Mouse (Mus musculus): Measurements from ENCODE around the gene Sobp. TPM values are rescaled to one million over a fixed set of nuclear protein-coding genes. Genes with fewer than 3 reads are reported as not detected.

The Sobp gene
- polyA plus RNA-seq, 1 experiment from 2014 or later = 1.1 TPM

GRCm38 (mm10) chr10:43021017-43021416 lies 153.3 kb downstream of the Sobp start:
- no peak; the same call in 1 of the 2 replicates for ATAC-seq
- Histone ChIP-seq H3K27me3 (replicated peaks) (peaks cover 47% of the 10 kb centered on the region), H3K27ac (no peak overlapping the region), H3K4me3 (replicated peaks) (peak overlapping the region; percentile 57), H3K9ac (peak overlapping the region; percentile 46), H3K36me3 (no peaks in the 10 kb centered on the region), H3K4me2 (replicated peaks) (peak overlapping the region; percentile 99), H3K9me3 (no peaks in the 10 kb centered on the region), H3K4me1 (replicated peaks) (peaks cover 14% of the 10 kb centered on the region)
- WGBS = 6% methylated on average over 35 of the region's 35 CpGs

DNA sequence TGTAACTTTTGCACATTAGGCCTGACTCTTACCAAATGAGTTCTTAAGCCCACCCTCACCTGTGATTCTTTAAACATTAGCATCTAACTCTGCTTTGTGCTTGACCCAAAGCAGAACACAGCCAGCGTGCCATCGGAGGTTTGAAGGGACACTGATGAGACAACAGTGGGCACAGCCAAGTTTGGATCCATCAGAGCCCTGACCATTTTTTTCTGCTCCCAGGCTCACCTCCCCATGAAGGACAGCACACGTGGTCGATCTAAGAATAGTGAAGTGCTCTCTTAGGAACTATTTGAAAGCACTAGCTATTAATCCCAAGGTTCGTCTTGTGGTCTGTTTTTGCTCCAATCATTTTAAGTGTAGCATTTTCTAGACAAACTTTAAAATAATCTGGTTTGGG lies 159.5 kb downstream of the Sobp start:
- Histone ChIP-seq H3K27ac (no peak overlapping the region), H3K27me3 (replicated peaks) (peaks cover 11% of the 10 kb centered on the region; the same call in 1 of the 2 replicates), H3K4me1 (replicated peaks) (no peaks in the 10 kb centered on the region), H3K4me3 (replicated peaks) (no peak overlapping the region), H3K4me2 (replicated peaks) (no peak overlapping the region), H3K9me3 (no peaks in the 10 kb centered on the region), H3K9ac (no peak overlapping the region), H3K36me3 (no peaks in the 10 kb centered on the region)
- 87% methylated on average over 5 of the region's 5 CpGs for WGBS
- ATAC-seq = no peak

GRCm38 (mm10) chr10:43014358-43014757 lies 160.0 kb downstream of the Sobp start:
- Histone ChIP-seq H3K4me2 (replicated peaks) (no peak overlapping the region), H3K9me3 (no peaks in the 10 kb centered on the region), H3K27ac (no peak overlapping the region), H3K9ac (no peak overlapping the region), H3K4me1 (replicated peaks) (no peaks in the 10 kb centered on the region), H3K4me3 (replicated peaks) (no peak overlapping the region), H3K36me3 (no peaks in the 10 kb centered on the region), H3K27me3 (replicated peaks) (peaks cover 6% of the 10 kb centered on the region; the same call in 1 of the 2 replicates)
- 81% methylated on average over 4 of the region's 4 CpGs for WGBS
- no peak for ATAC-seq

GRCm38 (mm10) chr10:43008116-43008515 lies 166.2 kb downstream of the Sobp start:
- no peak overlapping the region for H3K4me3 ChIP-seq (replicated peaks)
- H3K36me3 ChIP-seq = no peaks in the 10 kb centered on the region
- H3K9ac ChIP-seq = no peak overlapping the region
- ATAC-seq = no peak
- no peaks in the 10 kb centered on the region for H3K9me3 ChIP-seq
- no peaks in the 10 kb centered on the region for H3K27me3 ChIP-seq (replicated peaks)
- no peak overlapping the region for H3K27ac ChIP-seq
- WGBS = 71% methylated on average over 11 of the region's 11 CpGs
- H3K4me1 ChIP-seq (replicated peaks) = no peaks in the 10 kb centered on the region
- H3K4me2 ChIP-seq (replicated peaks) = no peak overlapping the region

- H3K4me2 ChIP-seq (replicated peaks) = no peak overlapping the region
- H3K9me3 ChIP-seq = no peaks in the 10 kb centered on the region
- H3K4me3 ChIP-seq (replicated peaks) = no peak overlapping the region
- H3K9ac ChIP-seq = no peak overlapping the region
- H3K4me1 ChIP-seq (replicated peaks) = 0 out of 2 replicates have a peak, but pooled peaks cover 4% of the 10 kb centered on the region
- no peak overlapping the region for H3K27ac ChIP-seq
- ATAC-seq = no peak
- WGBS = 83% methylated on average over 4 of the region's 4 CpGs
- no peaks in the 10 kb centered on the region for H3K36me3 ChIP-seq
- H3K27me3 ChIP-seq (replicated peaks) = no peaks in the 10 kb centered on the region
Measured at GRCm38 (mm10) chr10:43006534-43006933, 167.8 kb downstream of the Sobp start.

GRCm38 (mm10) chr10:43005677-43006076 lies 168.7 kb downstream of the Sobp start:
- Histone ChIP-seq H3K36me3 (no peaks in the 10 kb centered on the region), H3K9me3 (no peaks in the 10 kb centered on the region), H3K4me2 (replicated peaks) (no peak overlapping the region), H3K27me3 (replicated peaks) (no peaks in the 10 kb centered on the region), H3K4me3 (replicated peaks) (no peak overlapping the region), H3K9ac (no peak overlapping the region), H3K27ac (no peak overlapping the region), H3K4me1 (replicated peaks) (0 out of 2 replicates have a peak, but pooled peaks cover 4% of the 10 kb centered on the region)
- ATAC-seq = no peak
- WGBS = 82% methylated on average over 7 of the region's 7 CpGs

GRCm38 (mm10) chr10:43005031-43005430 lies 169.3 kb downstream of the Sobp start:
- Histone ChIP-seq H3K4me1 (replicated peaks) (0 out of 2 replicates have a peak, but pooled peaks cover 4% of the 10 kb centered on the region), H3K9ac (no peak overlapping the region), H3K36me3 (no peaks in the 10 kb centered on the region), H3K4me2 (replicated peaks) (no peak overlapping the region), H3K4me3 (replicated peaks) (no peak overlapping the region), H3K27ac (no peak overlapping the region), H3K27me3 (replicated peaks) (no peaks in the 10 kb centered on the region), H3K9me3 (no peaks in the 10 kb centered on the region)
- no peak for ATAC-seq
- WGBS = 86% methylated on average over 4 of the region's 4 CpGs

DNA sequence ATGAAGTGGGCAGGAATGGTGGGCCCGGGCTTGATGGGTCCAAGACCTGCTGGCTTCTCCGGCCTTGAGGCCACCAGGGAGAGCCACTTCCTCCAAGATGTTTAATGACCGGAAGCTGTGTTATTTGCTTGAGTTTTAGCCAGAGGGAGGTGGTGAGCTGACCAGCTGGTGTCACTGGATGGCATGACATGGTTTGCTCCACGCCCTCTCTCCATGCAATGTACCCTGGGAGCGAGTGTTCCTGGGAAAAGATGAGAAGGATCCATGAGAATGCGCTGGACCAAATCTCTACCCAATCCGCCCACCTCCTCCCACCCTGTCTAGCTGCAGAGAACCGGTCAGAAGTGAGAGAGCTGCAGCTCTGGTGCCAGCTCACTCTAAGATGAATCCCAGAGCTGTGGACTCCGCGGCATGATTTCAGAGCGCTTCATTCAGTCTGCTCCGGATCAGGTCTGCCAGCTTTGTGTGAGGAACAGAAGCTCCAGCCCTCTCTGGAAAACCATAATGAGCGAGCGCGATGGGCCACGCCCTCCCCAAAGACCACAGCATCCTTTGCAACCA lies 170.1 kb downstream of the Sobp start:
- ATAC-seq = no peak
- no peak overlapping the region for H3K27ac ChIP-seq
- 88% methylated on average over 16 of the region's 16 CpGs for WGBS

DNA sequence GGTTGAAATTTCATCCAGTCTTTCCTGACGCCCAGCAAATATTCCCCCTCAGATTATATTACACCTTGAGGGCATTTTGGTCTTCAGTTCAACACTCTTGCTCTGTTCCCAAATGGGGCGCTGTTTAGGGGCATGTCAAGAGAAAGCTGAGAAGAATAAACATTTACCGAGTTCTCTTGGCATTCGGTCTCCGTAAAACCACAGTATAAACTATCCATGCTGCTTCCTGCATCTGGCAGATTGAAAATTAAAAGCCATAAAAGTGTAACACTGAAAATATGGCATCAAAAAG lies 170.9 kb downstream of the Sobp start:
- Histone ChIP-seq H3K4me2 (replicated peaks) (peak overlapping the region; percentile 83), H3K4me3 (replicated peaks) (no peak overlapping the region), H3K9me3 (no peaks in the 10 kb centered on the region), H3K4me1 (replicated peaks) (0 out of 2 replicates have a peak, but pooled peaks cover 4% of the 10 kb centered on the region), H3K27ac (no peak overlapping the region), H3K9ac (no peak overlapping the region), H3K36me3 (no peaks in the 10 kb centered on the region), H3K27me3 (replicated peaks) (no peaks in the 10 kb centered on the region)
- no peak for ATAC-seq
- WGBS = 19% methylated on average over 5 of the region's 5 CpGs

More for the DNA sequence above, 170.1 kb downstream of the Sobp start:
- no peak overlapping the region for H3K9ac ChIP-seq
- H3K4me2 ChIP-seq (replicated peaks) = no peak overlapping the region
- no peaks in the 10 kb centered on the region for H3K36me3 ChIP-seq
- no peaks in the 10 kb centered on the region for H3K9me3 ChIP-seq
- no peaks in the 10 kb centered on the region for H3K27me3 ChIP-seq (replicated peaks)
- no peak overlapping the region for H3K4me3 ChIP-seq (replicated peaks)
- 0 out of 2 replicates have a peak, but pooled peaks cover 4% of the 10 kb centered on the region for H3K4me1 ChIP-seq (replicated peaks)

DNA sequence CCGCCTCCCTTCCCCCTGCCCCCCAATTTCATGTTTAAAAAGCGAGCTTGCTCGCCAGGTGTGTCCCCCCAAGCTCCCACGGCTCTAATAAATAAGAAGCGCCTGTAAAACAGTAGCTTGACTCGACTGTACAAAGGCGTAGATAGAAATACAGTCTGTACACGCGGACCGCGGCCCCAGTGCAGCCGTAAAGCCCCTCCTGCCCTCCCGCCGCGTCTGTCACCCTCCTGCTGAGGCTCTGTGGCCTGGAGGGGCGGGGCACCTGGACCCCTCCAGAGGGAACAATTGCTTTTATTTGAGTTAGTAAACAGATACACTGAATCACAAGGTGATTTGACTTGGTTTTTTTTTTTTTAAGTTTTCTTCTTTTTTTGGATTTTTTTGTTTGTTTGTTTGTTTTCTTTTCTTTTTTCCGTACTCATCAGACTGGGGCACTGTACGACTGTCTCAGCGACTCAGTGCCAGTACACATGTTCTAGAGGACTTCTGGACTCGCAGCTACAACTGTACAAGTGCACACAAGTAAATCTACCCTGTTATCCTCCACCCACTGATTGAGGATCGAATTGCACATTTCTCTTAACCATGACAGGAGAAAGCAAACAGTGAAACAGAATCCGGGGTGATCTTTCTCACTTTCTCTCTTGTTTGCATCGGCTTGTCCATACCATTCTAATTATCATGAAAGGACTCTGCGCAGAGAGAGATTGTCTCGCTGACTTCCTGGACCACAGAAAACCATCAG lies 171.4 kb downstream of the Sobp start:
- H3K4me1 ChIP-seq (replicated peaks) = 0 out of 2 replicates have a peak, but pooled peaks cover 4% of the 10 kb centered on the region
- H3K9me3 ChIP-seq = no peaks in the 10 kb centered on the region
- H3K27me3 ChIP-seq (replicated peaks) = no peaks in the 10 kb centered on the region
- H3K27ac ChIP-seq = no peak overlapping the region
- peak overlapping the region; percentile 37 for H3K4me3 ChIP-seq (replicated peaks)
- peak overlapping the region; percentile 83 for H3K4me2 ChIP-seq (replicated peaks)
- peak overlapping the region; percentile 40 for H3K9ac ChIP-seq
- no peaks in the 10 kb centered on the region for H3K36me3 ChIP-seq
- WGBS = 6% methylated on average over 25 of the region's 25 CpGs
- ATAC-seq = 0 out of 2 replicates have a peak, but pooled peaks have one; percentile 39

DNA sequence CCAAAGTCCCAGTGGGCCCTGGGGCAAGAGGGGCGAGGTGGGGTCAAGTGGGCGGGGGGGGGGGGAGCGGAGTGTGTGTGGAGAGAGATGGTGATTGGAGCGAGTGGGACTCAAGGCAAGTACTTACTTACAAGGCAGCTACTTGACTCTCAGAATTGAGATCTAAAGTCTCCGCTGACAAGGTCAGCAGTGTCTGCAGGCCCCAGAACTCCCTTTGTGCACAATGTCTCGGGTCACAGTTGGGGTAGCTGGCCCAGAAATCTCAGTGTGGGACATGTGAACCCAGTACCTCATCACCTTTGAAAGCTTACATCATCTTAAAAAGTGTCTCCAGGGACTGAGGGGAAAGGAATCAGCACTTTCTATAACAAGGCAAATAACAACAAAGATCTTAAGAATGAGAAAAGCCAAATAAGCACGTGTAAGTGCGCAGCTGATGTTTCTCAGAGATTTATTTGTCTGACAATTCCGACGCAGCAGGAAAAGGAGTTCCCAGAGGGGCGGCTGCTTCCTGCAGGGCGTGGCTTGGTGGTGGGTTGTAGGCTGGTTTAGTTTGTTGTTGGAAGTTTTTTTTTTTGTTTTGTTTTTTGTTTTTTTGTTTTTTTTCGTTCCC lies 172.2 kb downstream of the Sobp start:
- Histone ChIP-seq H3K4me1 (replicated peaks) (0 out of 2 replicates have a peak, but pooled peaks cover 4% of the 10 kb centered on the region), H3K36me3 (no peaks in the 10 kb centered on the region), H3K9ac (peak overlapping the region; percentile 40; the same call in 1 of the 2 replicates), H3K27ac (no peak overlapping the region), H3K27me3 (replicated peaks) (no peaks in the 10 kb centered on the region), H3K9me3 (no peaks in the 10 kb centered on the region), H3K4me2 (replicated peaks) (peak overlapping the region; percentile 83), H3K4me3 (replicated peaks) (peak overlapping the region; percentile 37)
- ATAC-seq = peak; percentile 62; the same call in 1 of the 2 replicates
- WGBS = 14% methylated on average over 13 of the region's 13 CpGs

DNA sequence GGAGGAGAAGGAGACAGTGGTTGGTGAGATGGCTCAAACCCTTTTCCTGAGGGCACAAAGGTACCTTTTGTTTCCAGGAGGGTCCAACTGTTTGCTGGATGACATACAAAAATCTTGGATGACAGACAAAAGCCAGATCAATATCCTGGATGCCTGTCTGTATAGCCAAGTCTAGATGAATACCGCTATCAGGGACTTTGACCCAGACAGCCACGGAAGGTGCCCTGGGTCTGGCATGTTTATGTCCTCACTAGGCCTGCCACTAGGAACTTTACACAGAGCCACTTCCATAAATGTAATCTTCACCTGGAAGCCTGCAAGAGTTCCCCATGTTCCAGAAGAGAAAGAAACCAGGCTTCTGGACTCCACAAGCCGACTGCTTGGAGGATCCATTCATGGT lies 172.9 kb downstream of the Sobp start:
- Histone ChIP-seq H3K9me3 (no peaks in the 10 kb centered on the region), H3K4me3 (replicated peaks) (no peak overlapping the region), H3K36me3 (no peaks in the 10 kb centered on the region), H3K27ac (no peak overlapping the region), H3K27me3 (replicated peaks) (no peaks in the 10 kb centered on the region), H3K4me1 (replicated peaks) (0 out of 2 replicates have a peak, but pooled peaks cover 4% of the 10 kb centered on the region), H3K9ac (no peak overlapping the region), H3K4me2 (replicated peaks) (no peak overlapping the region)
- ATAC-seq = no peak
- WGBS = 57% methylated on average over 3 of the region's 3 CpGs

All from intestine, embryonic 15.5 days (tissue).